Mouse (Mus musculus) large intestine, adult 2 months (tissue): ENCODE measurements at regions not wholly inside any gene's neighbourhood (a gene's known extent, or its start where the extent isn't known, plus 50 kb on each side); places are given as distances from the start of the nearest gene placed in this dataset.

Experiments used
- DNase-seq: peaks from one replicate; pipeline ENCODE4 v3.0.0-alpha.2; 2012; ENCODE audit warnings: low read depth, low spot score
- WGBS: fragments of 180-500 bp; shearing (Covaris S2); methylation state at CpG from one replicate; pipeline ENCODE4 v1.1.7; 2018; 5-methylcytosine and 5-hydroxymethylcytosine counted together

DNA sequence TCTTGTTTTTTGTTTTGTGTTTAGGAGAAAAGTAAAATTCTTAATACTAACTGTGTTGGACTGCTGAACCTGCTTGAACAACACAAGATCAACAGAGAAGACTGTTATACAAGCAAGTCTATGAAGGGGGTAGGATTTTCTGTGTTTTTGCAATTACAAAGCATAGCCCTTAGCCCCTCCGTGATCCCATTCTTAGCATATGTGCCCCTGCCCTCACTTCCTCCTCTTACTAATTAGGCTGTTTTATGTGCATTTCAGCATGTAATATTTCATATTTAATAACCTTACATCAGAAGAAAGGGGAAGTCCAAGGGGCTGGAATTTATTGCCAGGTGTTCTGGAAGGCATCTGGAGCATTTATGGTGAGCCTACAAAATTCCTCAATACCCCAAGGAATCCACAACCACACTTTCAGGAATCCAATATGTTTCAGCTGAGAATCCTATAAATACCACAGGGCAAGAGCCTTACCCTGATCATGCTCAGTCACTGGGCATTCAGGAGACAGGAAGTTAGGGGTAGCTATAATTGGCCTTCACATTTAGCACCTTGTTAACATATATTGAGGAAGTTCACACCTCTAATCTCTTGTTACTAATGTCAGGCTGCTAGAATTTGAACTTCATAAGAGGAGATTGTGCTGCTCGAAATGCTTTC is 660.3 kb upstream of the Slit2 start:
- peak; percentile 1 for DNase-seq
- WGBS = 51% methylated on average over 2 of the region's 2 CpGs

DNA sequence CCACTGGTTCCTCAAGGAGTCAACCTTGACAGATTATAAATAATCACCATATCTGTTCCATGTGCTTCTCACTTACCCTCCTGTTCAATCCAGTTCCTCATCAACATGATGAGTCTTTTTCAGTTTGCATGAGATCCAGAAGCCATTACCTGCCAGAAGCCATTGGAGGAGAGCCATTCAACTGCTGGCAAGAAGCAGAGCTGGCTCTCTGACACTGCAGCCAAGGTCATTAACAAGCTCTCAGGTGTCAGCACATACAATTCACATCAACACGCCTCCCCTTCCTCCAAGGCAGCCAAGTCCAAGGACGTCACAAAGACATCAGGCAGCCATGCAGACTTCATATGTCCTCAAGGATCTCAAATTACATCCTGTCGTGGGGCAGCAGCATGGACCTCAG is 648.6 kb upstream of the Slit2 start:
- DNase-seq = no peak
- WGBS = 60% methylated on average over 3 of the region's 3 CpGs

GRCm38 (mm10) chr5:47336511-47336910 is 646.4 kb upstream of the Slit2 start:
- no peak for DNase-seq
- WGBS = 74% methylated on average over 1 of the region's 1 CpGs

DNA sequence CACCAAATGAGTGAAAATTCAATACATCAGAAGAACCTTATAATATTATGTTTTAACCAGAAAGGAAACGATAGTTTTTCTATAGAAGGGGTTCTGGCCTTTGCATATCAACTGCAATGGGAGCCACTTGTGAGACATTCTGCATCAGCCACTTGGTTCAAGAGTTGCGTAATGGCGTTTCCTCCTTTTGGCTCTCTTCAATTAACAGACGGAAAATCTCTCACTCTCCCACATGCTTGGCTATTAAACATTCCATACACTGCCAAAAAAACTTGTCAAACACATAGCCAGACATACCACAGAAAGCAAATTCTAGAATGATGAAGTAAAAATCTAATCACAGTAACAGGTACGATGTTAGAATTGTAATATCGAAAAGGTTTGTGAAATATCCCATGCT is 643.1 kb upstream of the Slit2 start:
- WGBS = 74% methylated on average over 6 of the region's 6 CpGs
- DNase-seq = no peak

- 88% methylated on average over 4 of the region's 4 CpGs for WGBS
- DNase-seq = no peak
These were observed 612.8 kb upstream of the Slit2 start for GRCm38 (mm10) chr5:47370184-47370583.

DNA sequence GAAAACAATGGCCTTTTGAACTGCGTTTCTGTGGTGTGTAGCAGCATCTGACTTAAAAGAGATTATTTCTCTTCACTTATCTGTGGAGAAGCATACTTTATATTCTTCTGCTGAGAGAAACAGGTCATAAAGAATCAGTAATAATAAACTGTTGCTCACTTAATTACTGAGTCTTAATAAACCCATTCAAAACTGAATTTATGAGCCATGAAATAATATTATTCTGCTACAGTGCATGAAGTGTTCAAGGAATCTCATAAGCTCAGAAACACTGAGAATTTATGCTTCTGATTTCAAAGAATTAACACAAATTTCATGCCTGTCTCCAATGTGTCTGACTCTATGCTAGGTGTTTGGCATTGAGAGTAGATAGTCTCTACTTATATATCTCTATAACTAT is 597.0 kb upstream of the Slit2 start:
- no peak for DNase-seq
- WGBS = 73% methylated on average over 1 of the region's 1 CpGs

- no peak for DNase-seq
- WGBS = 60% methylated on average over 5 of the region's 5 CpGs
These were observed 596.2 kb upstream of the Slit2 start for GRCm38 (mm10) chr5:47386750-47387149.

DNA sequence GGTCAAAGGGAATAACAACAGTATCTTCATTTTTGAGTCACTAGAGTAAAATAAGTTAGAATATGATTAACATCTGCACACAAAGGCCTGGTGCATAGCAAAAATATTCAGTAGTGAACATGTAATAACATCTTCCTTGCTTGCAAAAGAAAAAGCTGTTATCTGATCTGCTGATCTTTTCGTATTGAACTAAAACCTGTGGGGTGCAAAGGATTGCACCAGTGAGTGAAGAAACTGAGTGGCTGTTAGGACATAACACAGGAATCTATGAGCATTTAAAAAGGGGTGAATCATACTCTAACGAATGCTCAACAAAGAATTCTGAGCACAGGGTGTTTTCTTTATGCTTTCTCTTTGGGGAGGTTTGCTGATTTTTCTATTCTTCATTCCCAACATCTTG is 592.2 kb upstream of the Slit2 start:
- WGBS = 76% methylated on average over 2 of the region's 2 CpGs

DNA sequence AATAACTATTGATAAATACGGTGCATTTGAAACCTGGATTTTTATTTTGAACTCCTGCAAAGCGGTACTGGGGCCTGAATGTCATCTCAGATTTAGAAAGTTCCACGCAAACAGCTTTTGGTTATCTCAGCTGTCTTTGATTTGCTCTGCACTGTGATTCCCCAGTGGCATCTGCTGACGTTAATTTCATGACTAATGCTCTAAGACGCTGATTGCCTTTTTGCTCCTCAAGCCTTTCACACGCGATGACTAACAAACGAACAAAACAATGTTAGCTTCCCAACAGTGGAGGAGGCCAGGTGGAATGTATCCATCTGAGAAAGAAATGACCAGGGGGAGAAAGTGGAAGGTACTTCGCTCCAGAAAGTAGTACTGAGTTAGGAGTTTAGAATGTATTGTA is 586.1 kb upstream of the Slit2 start:
- no peak for DNase-seq
- 82% methylated on average over 9 of the region's 9 CpGs for WGBS

More for the DNA sequence above, 592.2 kb upstream of the Slit2 start:
- DNase-seq = no peak

- 73% methylated on average over 2 of the region's 2 CpGs for WGBS
- no peak for DNase-seq
These were observed 561.0 kb upstream of the Slit2 start for GRCm38 (mm10) chr5:47421916-47422315.

DNA sequence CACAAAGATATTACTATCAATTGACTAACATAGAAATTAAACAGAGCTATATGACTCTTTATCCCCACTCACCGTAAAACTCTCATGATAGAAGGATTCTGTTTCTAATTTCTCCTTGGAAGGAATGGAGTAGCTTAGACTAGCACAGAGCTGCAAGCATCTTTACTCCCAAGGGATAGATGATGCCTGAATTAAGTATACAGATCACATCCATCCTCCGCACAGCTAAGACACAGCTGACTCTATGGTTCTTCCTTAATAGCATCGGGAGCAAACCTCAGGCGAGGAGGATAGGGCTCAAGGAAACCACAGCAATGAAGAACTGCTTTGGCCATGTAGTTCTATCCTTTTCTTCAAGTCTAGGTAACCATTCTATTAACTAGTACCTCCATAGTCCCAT is 556.9 kb upstream of the Slit2 start:
- DNase-seq = no peak
- 91% methylated on average over 4 of the region's 4 CpGs for WGBS

DNA sequence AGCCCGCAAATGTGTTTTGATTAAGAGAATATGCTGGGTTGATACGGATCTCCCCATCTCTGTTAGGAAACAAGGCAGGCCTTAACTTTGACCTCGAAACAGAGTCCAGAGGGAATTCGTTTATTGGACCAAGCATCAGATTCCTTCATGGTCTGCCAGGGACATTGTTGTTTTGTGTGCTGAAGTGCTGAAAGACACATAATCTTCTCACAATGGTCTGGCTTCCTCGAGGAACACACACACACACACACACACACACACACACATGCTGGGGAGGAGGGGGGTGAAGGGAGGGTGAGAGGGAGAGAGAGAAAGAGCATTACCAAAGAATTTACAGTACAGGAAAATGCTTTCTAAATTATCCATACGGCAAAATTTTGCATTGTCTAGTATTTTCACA is 556.5 kb upstream of the Slit2 start:
- DNase-seq = no peak
- WGBS = 70% methylated on average over 6 of the region's 6 CpGs

DNA sequence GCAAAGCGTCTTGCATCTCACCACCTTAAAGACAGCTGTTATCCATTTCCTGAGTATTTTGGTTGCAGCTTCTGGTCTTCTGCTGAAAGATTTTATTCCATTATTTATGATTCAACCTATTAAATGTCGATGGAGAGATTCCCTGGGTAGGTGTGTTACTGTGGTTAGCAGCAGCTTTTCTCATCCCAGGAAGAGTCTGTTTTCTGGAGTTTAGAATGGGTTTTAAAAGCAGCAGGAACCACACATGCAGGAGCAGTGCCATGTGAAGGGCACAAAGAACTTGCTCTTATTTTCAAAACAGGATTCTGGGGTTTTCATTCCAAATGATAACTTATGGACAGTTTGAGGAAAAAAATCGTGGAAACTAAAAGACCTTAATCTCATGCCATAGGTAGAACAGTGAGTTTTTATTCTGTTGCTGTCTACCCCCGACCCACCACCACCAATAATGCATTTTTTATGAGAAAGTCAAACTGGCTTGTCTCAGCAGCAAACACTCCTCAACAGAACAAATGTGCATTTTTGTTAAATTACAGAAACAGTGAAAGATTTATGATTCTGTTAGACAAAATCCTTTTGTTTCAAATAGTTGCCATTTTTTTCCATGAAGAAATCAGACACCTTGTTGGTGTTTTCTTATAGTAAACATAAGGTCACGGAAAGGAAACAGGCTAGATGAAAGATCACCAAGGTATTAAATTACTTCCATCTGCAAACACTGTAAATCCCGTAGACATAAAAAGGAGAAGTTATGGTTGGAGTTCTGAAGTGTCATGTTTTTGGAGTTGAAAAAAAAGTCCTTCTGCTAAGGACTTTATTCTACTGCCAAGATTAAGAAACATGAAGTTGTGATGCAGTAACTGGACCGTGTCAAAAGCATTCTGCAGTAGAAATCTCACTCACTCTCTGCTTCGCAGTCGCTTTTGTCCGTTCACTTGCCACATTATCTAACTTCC is 553.4 kb upstream of the Slit2 start:
- no peak for DNase-seq
- WGBS = 35% methylated on average over 10 of the region's 10 CpGs

DNA sequence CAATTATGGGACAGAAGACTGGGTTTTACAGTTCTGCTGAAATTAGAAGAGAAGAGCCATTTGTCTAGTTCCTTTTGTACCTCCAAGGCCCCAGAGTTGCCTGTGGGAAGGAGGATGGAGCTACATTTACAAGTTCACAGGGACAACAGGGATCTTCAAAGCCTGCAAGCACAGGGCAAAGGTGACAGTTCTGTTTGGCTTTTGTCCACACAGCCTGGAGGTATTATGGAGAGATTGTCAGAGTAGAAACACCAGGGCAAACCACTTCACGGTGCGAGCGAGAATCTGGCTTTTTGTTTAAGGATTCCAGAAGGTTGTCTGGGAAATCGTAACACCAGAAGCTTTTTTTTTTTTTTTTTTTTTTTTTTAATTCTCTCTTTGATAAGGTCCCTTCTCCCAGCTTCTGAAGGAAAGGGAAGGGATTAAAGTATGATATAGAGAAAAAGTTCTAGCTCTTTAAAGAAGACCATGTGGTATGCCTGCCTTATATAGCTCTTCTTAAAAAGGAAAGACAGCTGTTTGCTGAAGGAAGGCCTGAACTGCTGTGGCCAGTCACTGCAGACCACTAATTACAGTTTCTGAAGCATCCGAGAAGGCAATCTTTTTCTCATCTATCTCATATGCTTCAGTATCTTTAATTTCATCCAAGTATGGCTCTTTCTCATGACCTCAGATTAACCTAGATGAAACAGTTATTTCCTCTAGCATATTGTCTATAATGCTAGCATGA is 551.2 kb upstream of the Slit2 start:
- DNase-seq = no peak
- WGBS = 54% methylated on average over 5 of the region's 5 CpGs

DNA sequence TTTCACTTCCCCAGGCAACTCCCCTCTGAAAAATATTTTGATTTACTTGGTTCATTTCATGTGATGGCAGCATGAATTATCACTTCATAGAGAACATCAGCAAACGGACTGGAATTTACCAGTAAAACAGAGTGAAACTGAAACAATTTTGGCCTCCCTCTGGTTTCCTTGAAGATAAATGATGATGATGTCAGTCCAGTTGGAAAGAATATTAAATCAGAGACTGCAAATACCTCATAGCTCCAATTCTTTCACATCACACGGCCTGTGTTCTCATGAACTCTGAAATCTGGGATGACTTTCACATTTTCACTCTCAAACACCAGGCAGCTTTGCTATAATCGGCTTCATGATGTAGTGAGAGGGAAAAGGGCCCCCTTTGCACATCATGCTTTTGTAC is 546.5 kb upstream of the Slit2 start:
- no peak for DNase-seq
- 62% methylated on average over 3 of the region's 3 CpGs for WGBS

DNA sequence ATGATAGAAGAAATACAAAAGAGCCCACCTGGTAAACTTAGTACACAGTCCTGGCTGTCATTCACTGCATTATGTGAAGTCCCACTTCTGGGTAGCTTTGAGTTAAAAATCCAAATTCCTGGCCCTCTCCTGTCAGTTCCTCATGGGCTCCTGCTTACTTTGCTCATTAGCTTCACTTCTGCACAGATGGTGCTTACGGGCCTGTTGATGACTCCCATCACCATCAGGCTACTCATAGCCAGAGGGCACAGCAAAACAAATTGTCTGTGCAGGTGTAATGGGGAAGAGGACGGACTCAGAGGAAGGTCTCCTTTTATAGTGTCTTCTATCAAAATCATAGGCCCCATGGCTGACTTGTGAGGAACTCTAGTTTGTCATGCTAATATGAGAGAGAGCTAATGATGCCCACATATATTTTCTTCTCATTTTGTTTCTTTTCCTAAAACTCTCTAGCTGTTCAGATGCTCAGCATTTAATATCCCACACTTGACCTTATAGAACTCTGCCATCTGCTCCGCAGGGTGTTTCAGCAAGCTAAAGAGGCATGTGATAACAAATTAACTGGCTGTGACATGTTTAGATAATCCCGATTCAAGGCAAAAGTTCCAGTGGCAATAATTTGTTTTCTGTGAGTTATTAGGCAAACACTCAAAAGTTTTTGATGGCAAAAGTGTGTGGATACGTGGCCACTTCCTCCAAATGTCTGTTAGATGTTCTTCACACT is 536.5 kb upstream of the Slit2 start:
- no peak for DNase-seq
- 73% methylated on average over 5 of the region's 5 CpGs for WGBS

GRCm38 (mm10) chr5:47464848-47465247 is 518.1 kb upstream of the Slit2 start:
- 85% methylated on average over 4 of the region's 4 CpGs for WGBS
- no peak for DNase-seq

DNA sequence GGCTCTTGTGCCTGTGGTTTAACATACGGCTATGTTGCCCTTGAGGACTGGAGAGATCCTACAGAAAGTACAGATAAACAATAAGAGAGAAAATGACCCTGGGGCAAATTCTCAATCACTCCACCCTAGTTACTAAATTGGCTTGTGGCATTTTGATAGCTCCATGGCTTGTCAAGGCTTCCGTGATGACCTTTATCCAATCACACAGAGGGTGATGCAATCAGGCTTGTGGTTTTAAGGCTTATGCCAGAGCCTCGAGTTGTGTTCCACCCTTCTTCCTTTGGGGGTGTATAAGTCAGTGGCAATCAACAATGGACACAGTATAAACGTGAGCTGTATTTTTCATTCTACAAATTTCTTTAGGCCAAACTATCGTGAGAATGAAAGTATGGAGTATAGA is 513.5 kb upstream of the Slit2 start:
- WGBS = 44% methylated on average over 5 of the region's 5 CpGs
- DNase-seq = no peak

GRCm38 (mm10) chr5:47472027-47472825 is 510.7 kb upstream of the Slit2 start:
- WGBS = 61% methylated on average over 7 of the region's 7 CpGs
- no peak for DNase-seq
